In genomic region chr17:29615616-29616015, GRCm38 (mm10) we compare ENCODE assay signal across 8 mouse cellular contexts. TPM values are rescaled to one million over a fixed set of nuclear protein-coding genes. Genes with fewer than 3 reads are reported as not detected.
DNase-seq lines count a peak whose midpoint lies in the region; ATAC-seq lines count a peak whose summit lies in the region.

No protein-coding gene starts in this region.

- peaks cover 17% of the 10 kb centered on the region for H3K36me3 ChIP-seq in lung, embryonic 15.5 days
- H3K36me3 ChIP-seq in hindbrain, embryonic 11.5 days (ENCODE audit: control insufficient read depth, insufficient read depth, low read length): no peaks in the 10 kb centered on the region
- peaks cover 21% of the 10 kb centered on the region for H3K36me3 ChIP-seq in midbrain, embryonic 13.5 days

- no peak for ATAC-seq in lung, embryonic 15.5 days (ENCODE audit: borderline replicate concordance, extremely low read depth, low FRiP score, low TSS enrichment)
- ATAC-seq in hindbrain, embryonic 11.5 days (ENCODE audit: low FRiP score): no peak
- no peak for ATAC-seq in midbrain, embryonic 13.5 days

- peak overlapping the region; percentile 77 for H3K4me2 ChIP-seq in lung, embryonic 15.5 days
- H3K4me2 ChIP-seq in hindbrain, embryonic 11.5 days (replicated peaks; ENCODE audit: low read depth, low read length): peak overlapping the region; percentile 83
- H3K4me2 ChIP-seq in midbrain, embryonic 13.5 days (replicated peaks): peak overlapping the region; percentile 93

- no peaks in the 10 kb centered on the region for H3K9me3 ChIP-seq in lung, embryonic 15.5 days
- H3K9me3 ChIP-seq in hindbrain, embryonic 11.5 days (ENCODE audit: control insufficient read depth, low read length): no peaks in the 10 kb centered on the region
- H3K9me3 ChIP-seq in midbrain, embryonic 13.5 days: no peaks in the 10 kb centered on the region

- peak overlapping the region; percentile 76 for H3K4me3 ChIP-seq in lung, embryonic 15.5 days
- peak overlapping the region; percentile 80 for H3K4me3 ChIP-seq in hindbrain, embryonic 11.5 days (ENCODE audit: low read depth, low read length)
- peak overlapping the region; percentile 95 for H3K4me3 ChIP-seq in midbrain, embryonic 13.5 days (replicated peaks)

- peaks cover 26% of the 10 kb centered on the region for H3K4me1 ChIP-seq in lung, embryonic 15.5 days
- 0 out of 2 replicates have a peak, but pooled peaks cover 4% of the 10 kb centered on the region for H3K4me1 ChIP-seq in hindbrain, embryonic 11.5 days (replicated peaks; ENCODE audit: control insufficient read depth, insufficient read depth, low read length)
- H3K4me1 ChIP-seq in midbrain, embryonic 13.5 days (replicated peaks): peaks cover 33% of the 10 kb centered on the region

- WGBS in lung, embryonic 15.5 days: 8% methylated on average over 4 of the region's 4 CpGs
- WGBS in hindbrain, embryonic 11.5 days: 14% methylated on average over 4 of the region's 4 CpGs
- 9% methylated on average over 4 of the region's 4 CpGs for WGBS in midbrain, embryonic 13.5 days

- peak overlapping the region; percentile 95; the same call in 1 of the 2 replicates for H3K27ac ChIP-seq in lung, embryonic 15.5 days
- H3K27ac ChIP-seq in hindbrain, embryonic 11.5 days (ENCODE audit: low read depth, low read length): no peak overlapping the region
- 0 out of 2 replicates have a peak overlapping the region, but pooled peaks have one; percentile 93 for H3K27ac ChIP-seq in midbrain, embryonic 13.5 days

- intact Hi-C loops in left cerebral cortex, postnatal 10 days (cut with DNase I): no loop called here

- no peaks in the 10 kb centered on the region for H3K27me3 ChIP-seq in lung, embryonic 15.5 days
- H3K27me3 ChIP-seq in hindbrain, embryonic 11.5 days (ENCODE audit: control insufficient read depth, insufficient read depth, low read length): no peaks in the 10 kb centered on the region
- no peaks in the 10 kb centered on the region for H3K27me3 ChIP-seq in midbrain, embryonic 13.5 days

- DNase-seq in lung, postnatal 10 days: no peak
- DNase-seq in brain, adult 2 months (ENCODE audit: low read depth, low spot score): peak; percentile 67
- DNase-seq in hindbrain, embryonic 11.5 days (ENCODE audit: low spot score): peak; percentile 30
- no peak for DNase-seq in left cerebral cortex, postnatal 10 days (ENCODE audit: extremely low spot score in 1 of 2, low spot score in 2 of 2)
- DNase-seq in spleen, adult 12 weeks (ENCODE audit: low spot score): no peak
- DNase-seq in layer of hippocampus, adult 9-11 months: no peak

- H3K9ac ChIP-seq in lung, embryonic 15.5 days: peak overlapping the region; percentile 92
- peak overlapping the region; percentile 90 for H3K9ac ChIP-seq in hindbrain, embryonic 11.5 days (ENCODE audit: low read depth, low read length)
- H3K9ac ChIP-seq in midbrain, embryonic 13.5 days (replicated peaks): peak overlapping the region; percentile 99

RNA-seq across cellular contexts. Expression of gene Gm28043, which starts 0.9 kb away (rescaled TPM):
- polyA plus RNA-seq in lung, embryonic 15.5 days (2015; fragmentation: Nextera tagmentation; extraction: Ambion mirVana): 1.9 and 2.8 TPM in 2 replicates
- polyA plus RNA-seq in hindbrain, embryonic 11.5 days (2014; fragmentation: Nextera tagmentation; extraction: Ambion mirVana): 2.9 and 3.2 TPM in 2 replicates
- 3.0 and 3.1 TPM in 2 replicates for polyA plus RNA-seq in midbrain, embryonic 13.5 days (2015; fragmentation: Nextera tagmentation; extraction: Ambion mirVana)
- total RNA-seq in left cerebral cortex, postnatal 10 days (2021): 1 to 10 TPM; 3.8 to 4.2 TPM

RNA-seq across cellular contexts. Expression of gene Rnf8, which starts 1.0 kb away (rescaled TPM):
- polyA plus RNA-seq in lung, embryonic 15.5 days (2015; fragmentation: Nextera tagmentation; extraction: Ambion mirVana): 74.1 and 80.2 TPM in 2 replicates
- polyA plus RNA-seq in hindbrain, embryonic 11.5 days (2014; fragmentation: Nextera tagmentation; extraction: Ambion mirVana): 113 and 116 TPM in 2 replicates
- polyA plus RNA-seq in midbrain, embryonic 13.5 days (2015; fragmentation: Nextera tagmentation; extraction: Ambion mirVana): 87.3 and 94.9 TPM in 2 replicates
- 10 to 100 TPM; 44.0 to 47.8 TPM for total RNA-seq in left cerebral cortex, postnatal 10 days (2021)

RNA-seq across cellular contexts. Expression of gene Cmtr1, which starts 44.8 kb away (rescaled TPM):
- polyA plus RNA-seq in lung, embryonic 15.5 days (2015; fragmentation: Nextera tagmentation; extraction: Ambion mirVana): 119 and 122 TPM in 2 replicates
- 107 and 141 TPM in 2 replicates for polyA plus RNA-seq in hindbrain, embryonic 11.5 days (2014; fragmentation: Nextera tagmentation; extraction: Ambion mirVana)
- polyA plus RNA-seq in midbrain, embryonic 13.5 days (2015; fragmentation: Nextera tagmentation; extraction: Ambion mirVana): 138 and 150 TPM in 2 replicates
- 100 to 1,000 TPM in 1 of 2 experiments, 10 to 100 TPM in 1; 85.1 to 104 TPM for total RNA-seq in left cerebral cortex, postnatal 10 days (2021)

Comparison
In these comparisons a context has a peak if more than half of its experiments do, and no peak if none do; other contexts are left out.
1. DNase-seq: peak in brain, adult 2 months (single experiment) and hindbrain, embryonic 11.5 days (single experiment); none in lung, postnatal 10 days (single experiment), left cerebral cortex, postnatal 10 days (0 of 2), spleen, adult 12 weeks (single experiment) and layer of hippocampus, adult 9-11 months (single experiment).
2. Peak in every context shown above with its lines, with median percentiles within 50 percentile points of each other: H3K4me2 ChIP-seq, H3K4me3 ChIP-seq and H3K9ac ChIP-seq.